Mouse (Mus musculus) CD4-positive, CD25-positive, alpha-beta regulatory T cell, adult 2 months (primary cell): ENCODE measurements around the gene Rassf2.
A peak's percentile ranks its signal among the peaks of the same experiment; 100 is the strongest.

ENCODE experiments used
- DNase-seq: peaks from one replicate; pipeline ENCODE4 v3.0.0-alpha.2; 2012; ENCODE audit warnings: low read depth, low spot score

The Rassf2 gene

GRCm38 (mm10) chr2:131954835-131955234 lies 75.2 kb downstream of the Rassf2 start:
- no peak for DNase-seq

GRCm38 (mm10) chr2:131953711-131954110 lies 76.3 kb downstream of the Rassf2 start:
- no peak for DNase-seq

DNA sequence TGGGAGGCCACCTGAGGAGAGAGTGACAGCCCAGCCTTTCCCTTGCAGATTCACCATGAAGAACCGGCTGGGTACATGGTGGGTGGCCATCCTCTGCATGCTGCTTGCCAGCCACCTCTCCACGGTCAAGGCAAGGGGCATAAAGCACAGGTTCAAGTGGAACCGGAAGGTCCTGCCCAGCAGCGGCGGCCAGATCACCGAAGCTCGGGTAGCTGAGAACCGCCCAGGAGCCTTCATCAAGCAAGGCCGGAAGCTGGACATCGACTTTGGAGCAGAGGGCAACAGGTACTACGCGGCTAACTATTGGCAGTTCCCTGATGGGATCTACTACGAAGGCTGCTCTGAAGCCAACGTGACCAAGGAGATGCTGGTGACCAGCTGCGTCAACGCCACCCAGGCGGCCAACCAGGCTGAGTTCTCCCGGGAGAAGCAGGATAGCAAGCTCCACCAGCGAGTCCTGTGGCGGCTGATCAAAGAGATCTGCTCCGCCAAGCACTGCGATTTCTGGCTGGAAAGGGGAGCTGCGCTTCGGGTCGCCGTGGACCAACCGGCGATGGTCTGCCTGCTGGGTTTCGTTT lies 77.0 kb downstream of the Rassf2 start:
- DNase-seq: no peak

- DNase-seq: no peak
Measured at GRCm38 (mm10) chr2:131952456-131952855, 77.6 kb downstream of the Rassf2 start.

GRCm38 (mm10) chr2:131950598-131951095 lies 79.4 kb downstream of the Rassf2 start, which contains the start of gene Prnd:
Gene Prnd (plus strand): TSS chr2:131950861.
- DNase-seq: peak; percentile 68

GRCm38 (mm10) chr2:131949767-131950597 lies 80.1 kb downstream of the Rassf2 start:
- peak; percentile 73 for DNase-seq

DNA sequence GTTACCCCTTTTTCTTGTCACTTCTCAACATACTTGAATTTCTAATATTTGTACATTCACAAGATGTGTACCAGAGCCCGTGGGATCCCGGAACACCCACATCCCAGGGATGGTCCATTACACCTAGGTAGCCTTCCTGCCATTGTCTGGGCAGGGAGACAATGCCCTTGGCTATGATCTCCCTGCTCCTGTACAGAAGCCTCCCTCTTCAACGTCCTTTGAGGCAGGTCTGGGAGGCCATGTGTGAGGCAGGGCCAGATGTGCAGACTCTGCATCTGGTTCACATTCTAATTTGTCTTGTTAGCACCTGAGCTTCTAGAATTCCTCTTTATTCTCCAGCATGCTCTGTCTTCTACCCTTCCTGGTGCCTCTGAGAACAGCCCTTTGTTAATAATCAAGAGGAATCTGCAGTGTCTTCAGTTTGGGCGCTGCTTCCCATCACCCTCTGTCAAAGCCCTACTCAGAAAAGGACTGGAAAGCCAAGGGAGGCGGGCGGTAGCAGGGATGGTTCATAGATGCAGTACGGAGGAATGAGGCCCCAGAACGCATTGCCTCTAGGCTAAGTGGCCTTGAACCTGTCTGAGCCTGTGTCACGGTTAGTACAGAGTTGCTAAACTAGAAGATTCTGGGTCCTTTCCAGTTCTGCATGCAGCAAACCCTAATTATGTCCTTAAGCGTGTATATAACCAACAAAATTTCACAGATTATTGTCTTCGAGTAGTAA lies 81.0 kb downstream of the Rassf2 start:
- no peak for DNase-seq

DNA sequence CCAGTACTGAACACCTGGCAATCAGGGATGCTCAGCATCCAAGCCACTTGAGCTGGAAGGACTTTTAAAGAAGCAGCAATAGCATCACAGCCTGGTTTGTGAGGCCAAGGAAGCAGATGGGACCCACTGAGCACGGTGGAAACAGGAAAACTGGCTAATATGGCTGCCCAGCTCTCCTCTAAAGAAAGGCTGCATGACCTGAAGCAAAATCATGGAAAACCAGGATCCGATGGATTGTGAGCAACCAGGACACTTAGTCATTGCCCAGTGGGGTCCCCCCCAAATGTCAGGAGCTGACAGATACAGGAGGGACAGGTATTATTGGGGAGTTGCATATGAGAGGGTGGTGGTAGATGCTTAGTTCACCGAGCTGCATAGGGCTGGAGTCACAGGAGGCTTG lies 81.9 kb downstream of the Rassf2 start:
- DNase-seq: no peak

- DNase-seq: no peak
Measured at GRCm38 (mm10) chr2:131946351-131946750, 83.7 kb downstream of the Rassf2 start.

- no peak for DNase-seq
Measured at GRCm38 (mm10) chr2:131945765-131946164, 84.3 kb downstream of the Rassf2 start.

- no peak for DNase-seq
Measured at GRCm38 (mm10) chr2:131945225-131945624, 84.8 kb downstream of the Rassf2 start.

DNA sequence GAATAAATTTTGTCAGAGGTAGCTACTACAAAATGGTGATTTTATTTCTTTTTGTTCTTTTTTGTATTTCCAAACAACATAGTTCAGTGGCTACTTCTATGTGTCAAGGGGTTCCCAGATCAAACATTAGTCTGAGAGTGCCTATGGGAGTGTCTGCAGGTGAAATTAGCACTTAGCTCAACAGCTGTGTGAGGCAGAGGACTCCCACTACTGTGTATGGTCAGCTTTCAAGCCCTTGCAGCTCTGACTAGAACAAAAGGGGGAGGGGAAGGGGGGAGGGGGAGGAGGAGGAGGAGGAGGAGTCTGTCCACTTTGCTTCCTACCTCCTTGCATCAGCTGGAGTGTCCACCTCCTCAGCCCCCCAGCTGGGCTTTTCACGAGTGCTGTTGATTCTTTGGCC lies 85.7 kb downstream of the Rassf2 start:
- no peak for DNase-seq

DNA sequence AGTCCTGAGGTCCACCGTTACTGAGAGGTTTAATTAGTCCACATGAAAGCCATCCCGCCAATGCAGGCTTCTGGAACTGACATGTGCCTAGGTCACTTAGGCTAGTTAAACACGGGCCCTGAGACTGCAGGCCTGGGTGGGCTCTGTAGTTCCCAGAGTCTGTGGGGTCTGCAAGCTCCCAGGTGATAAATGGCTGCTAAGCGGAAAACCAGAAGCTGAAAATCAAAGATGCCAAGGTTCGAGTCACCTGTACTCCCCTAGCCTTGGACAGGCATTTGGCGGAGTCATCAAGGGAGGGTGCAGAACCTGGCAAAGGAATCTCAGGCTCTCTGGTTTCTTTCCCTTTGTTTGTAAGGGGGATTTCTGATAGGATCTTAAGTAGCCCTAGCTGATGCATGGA lies 88.6 kb downstream of the Rassf2 start:
- no peak for DNase-seq

- no peak for DNase-seq
Measured at GRCm38 (mm10) chr2:131940506-131940905, 89.6 kb downstream of the Rassf2 start.
